ENCODE assay signal across 8 mouse cellular contexts in genomic region chr17:33782067-33782466, GRCm38 (mm10). TPM values are rescaled to one million over a fixed set of nuclear protein-coding genes. Genes with fewer than 3 reads are reported as not detected.
DNase-seq lines count a peak whose midpoint lies in the region; ATAC-seq and TF ChIP-seq lines count a peak whose summit lies in the region.

No protein-coding gene starts in this region.

- peak overlapping the region; percentile 78 for H3K4me2 ChIP-seq in heart, embryonic 15.5 days
- H3K4me2 ChIP-seq in liver, embryonic 16.5 days (ENCODE audit: low read depth, low read length): peak overlapping the region; percentile 83

- H3K4me3 ChIP-seq in heart, embryonic 10.5 days: peak overlapping the region; percentile 68
- H3K4me3 ChIP-seq in ES-Bruce4 (ENCODE audit: low read depth, low read length): peak overlapping the region; percentile 66
- peak overlapping the region; percentile 46 for H3K4me3 ChIP-seq in heart, embryonic 15.5 days
- peak overlapping the region; percentile 64 for H3K4me3 ChIP-seq in liver, embryonic 16.5 days (ENCODE audit: low read depth, low read length)

- DNase-seq in heart, embryonic 10.5 days (ENCODE audit: low spot score): no peak
- no peak for DNase-seq in heart, adult 8-10 months (ENCODE audit: low spot score)
- DNase-seq in ovary, postnatal 14 days (ENCODE audit: low spot score): no peak
- DNase-seq in embryo, embryonic 9.5 days (ENCODE audit: extremely low spot score): no peak

- peak overlapping the region; percentile 90 for H3K27ac ChIP-seq in heart, embryonic 10.5 days
- H3K27ac ChIP-seq in ES-Bruce4 (ENCODE audit: insufficient read depth, low read length): no peak overlapping the region
- H3K27ac ChIP-seq in heart, embryonic 15.5 days: peak overlapping the region; percentile 91
- peak overlapping the region; percentile 16; the same call in 1 of the 2 replicates for H3K27ac ChIP-seq in liver, embryonic 16.5 days (ENCODE audit: low read length)

- ATAC-seq in heart, embryonic 15.5 days (replicated peaks; ENCODE audit: insufficient number of reproducible peaks, insufficient read depth, low FRiP score, low read depth): no peak
- ATAC-seq in liver, embryonic 16.5 days (ENCODE audit: low read depth): no peak
- ATAC-seq in cerebellum, adult (ENCODE audit: insufficient number of reproducible peaks, low FRiP score, low TSS enrichment): no peak

- peak overlapping the region; percentile 37 for H3K9ac ChIP-seq in ES-Bruce4 (ENCODE audit: low read depth, poor library complexity, severe bottlenecking)
- H3K9ac ChIP-seq in heart, embryonic 15.5 days: peak overlapping the region; percentile 35; the same call in 1 of the 2 replicates
- peak overlapping the region; percentile 64; the same call in 1 of the 2 replicates for H3K9ac ChIP-seq in liver, embryonic 16.5 days (ENCODE audit: low read depth, low read length)

- H3K4me1 ChIP-seq in heart, embryonic 10.5 days: peaks cover 51% of the 10 kb centered on the region
- peaks cover 10% of the 10 kb centered on the region for H3K4me1 ChIP-seq in ES-Bruce4 (ENCODE audit: control insufficient read depth, insufficient read depth, low read length)
- peaks cover 63% of the 10 kb centered on the region for H3K4me1 ChIP-seq in heart, embryonic 15.5 days (replicated peaks)
- peaks cover 37% of the 10 kb centered on the region for H3K4me1 ChIP-seq in liver, embryonic 16.5 days (ENCODE audit: control insufficient read depth, low read depth, low read length)

- peaks cover 22% of the 10 kb centered on the region; the same call in 1 of the 2 replicates for H3K27me3 ChIP-seq in heart, embryonic 10.5 days (ENCODE audit: insufficient read depth, poor library complexity, severe bottlenecking)
- no peaks in the 10 kb centered on the region for H3K27me3 ChIP-seq in ES-Bruce4 (ENCODE audit: control insufficient read depth, insufficient read depth, low read length, poor library complexity, severe bottlenecking)
- H3K27me3 ChIP-seq in heart, embryonic 15.5 days: no peaks in the 10 kb centered on the region
- H3K27me3 ChIP-seq in liver, embryonic 16.5 days (ENCODE audit: control insufficient read depth, insufficient read depth, low read depth, low read length): no peaks in the 10 kb centered on the region

- TF ChIP-seq CTCF in ES-Bruce4 (IDR thresholded peaks at IDR 0.05; ENCODE audit: low read depth, low read length): no peak

- TF ChIP-seq POLR2A in ES-Bruce4 (IDR thresholded peaks at IDR 0.05; ENCODE audit: insufficient read depth, low read length): no peak

- peaks cover 13% of the 10 kb centered on the region for H3K36me3 ChIP-seq in heart, embryonic 10.5 days
- H3K36me3 ChIP-seq in ES-Bruce4 (ENCODE audit: control insufficient read depth, insufficient read depth, low read length, poor library complexity, severe bottlenecking): peaks cover 3% of the 10 kb centered on the region
- peaks cover 1% of the 10 kb centered on the region; the same call in 1 of the 2 replicates for H3K36me3 ChIP-seq in heart, embryonic 15.5 days
- peaks cover 3% of the 10 kb centered on the region; the same call in 1 of the 2 replicates for H3K36me3 ChIP-seq in liver, embryonic 16.5 days (ENCODE audit: control insufficient read depth, insufficient read depth)

- no peaks in the 10 kb centered on the region for H3K9me3 ChIP-seq in heart, embryonic 10.5 days
- no peaks in the 10 kb centered on the region for H3K9me3 ChIP-seq in ES-Bruce4 (replicated peaks; ENCODE audit: control insufficient read depth, insufficient read depth, low read length, poor library complexity, severe bottlenecking)
- H3K9me3 ChIP-seq in heart, embryonic 15.5 days (replicated peaks): no peaks in the 10 kb centered on the region
- no peaks in the 10 kb centered on the region for H3K9me3 ChIP-seq in liver, embryonic 16.5 days (replicated peaks; ENCODE audit: control insufficient read depth, low read length)

- no peak for TF ChIP-seq EP300 in ES-Bruce4 (IDR thresholded peaks at IDR 0.05; ENCODE audit: insufficient read depth, low read depth, low read length)

- WGBS in heart, embryonic 10.5 days: 29% methylated on average over 4 of the region's 4 CpGs
- 42% methylated on average over 4 of the region's 4 CpGs for WGBS in heart, embryonic 15.5 days
- 38% methylated on average over 4 of the region's 4 CpGs for WGBS in liver, embryonic 16.5 days (ENCODE audit: insufficient replicate concordance)

RNA-seq across cellular contexts. Expression of gene Angptl4, which starts 0.4 kb away (rescaled TPM):
- polyA plus RNA-seq in heart, embryonic 10.5 days (2016; fragmentation: Nextera tagmentation; extraction: Ambion mirVana): 7.4 and 19.8 TPM in 2 replicates
- total RNA-seq in heart, adult 8-10 months (2022): 1 to 10 TPM; 2.9 to 9.8 (median 8.3) TPM
- 3.6 and 3.9 TPM in 2 replicates for polyA plus RNA-seq in ES-Bruce4 (2011; ENCODE audit: insufficient read depth, insufficient read length, low read depth, missing spikeins)
- polyA plus RNA-seq in heart, embryonic 15.5 days (2015; fragmentation: Nextera tagmentation; extraction: Ambion mirVana): 15.4 and 20.0 TPM in 2 replicates
- polyA plus RNA-seq in liver, embryonic 16.5 days (2015; fragmentation: Nextera tagmentation; extraction: Ambion mirVana): 29.3 and 29.6 TPM in 2 replicates

RNA-seq across cellular contexts. Expression of gene Rab11b, which starts 21.7 kb away (rescaled TPM):
- 316 and 329 TPM in 2 replicates for polyA plus RNA-seq in heart, embryonic 10.5 days (2016; fragmentation: Nextera tagmentation; extraction: Ambion mirVana)
- 100 to 1,000 TPM; 248 to 275 (median 267) TPM for total RNA-seq in heart, adult 8-10 months (2022)
- 57.9 and 73.6 TPM in 2 replicates for polyA plus RNA-seq in ES-Bruce4 (2011; ENCODE audit: insufficient read depth, insufficient read length, low read depth, missing spikeins)
- polyA plus RNA-seq in heart, embryonic 15.5 days (2015; fragmentation: Nextera tagmentation; extraction: Ambion mirVana): 274 and 318 TPM in 2 replicates
- polyA plus RNA-seq in liver, embryonic 16.5 days (2015; fragmentation: Nextera tagmentation; extraction: Ambion mirVana): 107 and 115 TPM in 2 replicates

RNA-seq across cellular contexts. Expression of gene Kank3, which starts 28.3 kb away (rescaled TPM):
- 37.1 and 47.9 TPM in 2 replicates for polyA plus RNA-seq in heart, embryonic 10.5 days (2016; fragmentation: Nextera tagmentation; extraction: Ambion mirVana)
- total RNA-seq in heart, adult 8-10 months (2022): 10 to 100 TPM; 44.4 to 64.9 (median 51.3) TPM
- 40.0 and 44.7 TPM in 2 replicates for polyA plus RNA-seq in ES-Bruce4 (2011; ENCODE audit: insufficient read depth, insufficient read length, low read depth, missing spikeins)
- 44.1 and 52.6 TPM in 2 replicates for polyA plus RNA-seq in heart, embryonic 15.5 days (2015; fragmentation: Nextera tagmentation; extraction: Ambion mirVana)
- 10.0 and 13.7 TPM in 2 replicates for polyA plus RNA-seq in liver, embryonic 16.5 days (2015; fragmentation: Nextera tagmentation; extraction: Ambion mirVana)

RNA-seq across cellular contexts. Expression of gene Rps28, which starts 42.3 kb away (rescaled TPM):
- polyA plus RNA-seq in heart, embryonic 10.5 days (2016; fragmentation: Nextera tagmentation; extraction: Ambion mirVana): 576 and 657 TPM in 2 replicates
- total RNA-seq in heart, adult 8-10 months (2022): 100 to 1,000 TPM; 691 to 822 (median 750) TPM
- 3,700 and 3,844 TPM in 2 replicates for polyA plus RNA-seq in ES-Bruce4 (2011; ENCODE audit: insufficient read depth, insufficient read length, low read depth, missing spikeins)
- polyA plus RNA-seq in heart, embryonic 15.5 days (2015; fragmentation: Nextera tagmentation; extraction: Ambion mirVana): 456 and 543 TPM in 2 replicates
- polyA plus RNA-seq in liver, embryonic 16.5 days (2015; fragmentation: Nextera tagmentation; extraction: Ambion mirVana): 389 and 463 TPM in 2 replicates

RNA-seq across cellular contexts. Expression of gene Ndufa7, which starts 42.3 kb away (rescaled TPM):
- polyA plus RNA-seq in heart, embryonic 10.5 days (2016; fragmentation: Nextera tagmentation; extraction: Ambion mirVana): 482 and 487 TPM in 2 replicates
- total RNA-seq in heart, adult 8-10 months (2022): 100 to 1,000 TPM; 676 to 749 (median 700) TPM
- 406 and 464 TPM in 2 replicates for polyA plus RNA-seq in ES-Bruce4 (2011; ENCODE audit: insufficient read depth, insufficient read length, low read depth, missing spikeins)
- 487 and 517 TPM in 2 replicates for polyA plus RNA-seq in heart, embryonic 15.5 days (2015; fragmentation: Nextera tagmentation; extraction: Ambion mirVana)
- 243 and 245 TPM in 2 replicates for polyA plus RNA-seq in liver, embryonic 16.5 days (2015; fragmentation: Nextera tagmentation; extraction: Ambion mirVana)
